Mouse (Mus musculus) brown adipose tissue, adult 24 weeks (tissue): ENCODE results near the gene Frem1. TPM values are rescaled to one million over a fixed set of nuclear protein-coding genes. Genes with fewer than 3 reads are reported as not detected.

ENCODE experiments used
- H3K27ac ChIP-seq: fragments of 200-500 bp; replicated peaks from 2 replicates; pipeline ENCODE4 v1.5.1; 2012; ENCODE audit warnings: low read depth, mild to moderate bottlenecking, low read length
- H3K4me1 ChIP-seq: fragments of 200-500 bp; 2 replicates; pipeline ENCODE4 v1.6.1; 2012; ENCODE audit warnings: low read length, mixed read lengths; ENCODE audit not compliant: control insufficient read depth, insufficient read depth, insufficient read length
- H3K4me3 ChIP-seq: fragments of 200-500 bp; 2 replicates; pipeline ENCODE4 v1.5.1; 2012; ENCODE audit warnings: low read depth, mild to moderate bottlenecking, low read length, moderate library complexity; ENCODE audit not compliant: insufficient read depth
- polyA plus RNA-seq: library from polyadenylated mRNA; stranded (reverse); fragments of >200 nt; gene quantifications from 2 replicates; pipeline ENCODE4 v1.2.4, GENCODE M21; 2012; ENCODE audit not compliant: missing spikeins, insufficient read depth, insufficient read length

Frem1 gene
- polyA plus RNA-seq, 1 experiment = not detected

- Histone ChIP-seq H3K4me3 (no peak overlapping the region), H3K4me1 (peaks cover 3% of the 10 kb centered on the region; the same call in 1 of the 2 replicates), H3K27ac (no peak overlapping the region)
These were observed 171.9 kb downstream of the Frem1 start for GRCm38 (mm10) chr4:82880243-82880642.

DNA sequence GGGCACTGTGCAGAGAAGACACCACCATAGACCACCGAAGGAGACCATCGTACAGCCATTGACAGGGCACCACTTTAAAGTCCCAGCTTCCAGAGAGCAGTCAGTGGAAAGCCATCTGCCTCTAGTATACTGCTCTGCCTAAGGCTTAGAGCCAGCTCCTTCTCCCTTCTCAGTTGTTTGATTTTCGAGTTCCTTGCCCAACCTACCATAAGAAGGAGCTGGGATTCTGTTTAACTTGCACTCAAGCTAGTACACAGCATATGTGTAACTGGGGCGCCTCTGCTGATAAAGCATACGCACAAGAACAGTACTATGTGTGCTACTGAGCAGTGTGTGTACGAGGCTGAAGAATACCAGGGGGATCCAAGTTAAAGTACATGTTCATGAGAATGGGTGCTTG is 173.0 kb downstream of the Frem1 start:
- H3K27ac ChIP-seq = no peak overlapping the region
- H3K4me3 ChIP-seq = no peak overlapping the region
- H3K4me1 ChIP-seq = no peaks in the 10 kb centered on the region

DNA sequence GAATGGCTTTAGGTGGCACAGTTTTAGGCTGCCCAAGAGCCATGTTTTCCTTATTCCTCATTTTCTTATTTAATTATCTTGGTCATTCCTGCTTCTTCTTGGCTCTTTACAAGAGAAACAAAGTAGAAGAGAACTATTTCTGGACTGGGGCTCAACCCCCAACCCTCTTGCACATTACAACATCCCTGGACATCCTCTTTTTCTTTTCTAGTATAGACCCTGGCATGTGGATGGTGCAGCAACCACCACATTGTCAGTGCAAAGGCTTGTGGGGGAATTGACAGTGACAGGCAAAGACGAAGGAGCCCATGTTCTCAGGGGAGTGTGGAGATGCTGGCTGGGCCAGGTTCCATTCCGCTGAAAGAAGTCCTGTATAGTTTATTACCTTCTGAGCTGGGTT is 175.5 kb downstream of the Frem1 start:
- H3K27ac ChIP-seq = no peak overlapping the region
- no peak overlapping the region for H3K4me3 ChIP-seq
- no peaks in the 10 kb centered on the region for H3K4me1 ChIP-seq

GRCm38 (mm10) chr4:82875532-82875931 is 176.6 kb downstream of the Frem1 start:
- Histone ChIP-seq H3K4me1 (no peaks in the 10 kb centered on the region), H3K27ac (no peak overlapping the region), H3K4me3 (no peak overlapping the region)

- Histone ChIP-seq H3K4me3 (no peak overlapping the region), H3K27ac (no peak overlapping the region), H3K4me1 (no peaks in the 10 kb centered on the region)
These were observed 177.3 kb downstream of the Frem1 start for GRCm38 (mm10) chr4:82874791-82875190.

DNA sequence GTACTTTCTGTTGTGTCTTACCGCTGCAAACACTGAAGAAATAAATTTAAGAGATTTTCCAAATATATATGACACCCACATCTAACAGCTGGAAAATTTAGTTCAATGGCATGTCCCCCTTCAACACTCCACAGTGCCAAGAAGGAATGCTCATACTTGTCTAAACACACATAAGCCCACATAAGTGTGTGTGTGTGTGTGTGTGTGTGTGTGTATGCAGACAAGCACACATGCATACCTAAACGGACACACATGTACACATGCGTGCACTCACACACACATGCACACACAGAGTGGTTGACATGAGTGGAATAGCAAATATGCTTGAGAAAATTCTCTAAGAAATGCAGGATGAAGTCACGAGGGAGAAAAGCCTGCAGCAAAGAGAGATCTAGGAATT is 179.6 kb downstream of the Frem1 start:
- Histone ChIP-seq H3K4me1 (no peaks in the 10 kb centered on the region), H3K4me3 (no peak overlapping the region), H3K27ac (no peak overlapping the region)

GRCm38 (mm10) chr4:82872121-82872520 is 180.0 kb downstream of the Frem1 start:
- no peak overlapping the region for H3K27ac ChIP-seq
- H3K4me1 ChIP-seq = no peaks in the 10 kb centered on the region
- no peak overlapping the region for H3K4me3 ChIP-seq

DNA sequence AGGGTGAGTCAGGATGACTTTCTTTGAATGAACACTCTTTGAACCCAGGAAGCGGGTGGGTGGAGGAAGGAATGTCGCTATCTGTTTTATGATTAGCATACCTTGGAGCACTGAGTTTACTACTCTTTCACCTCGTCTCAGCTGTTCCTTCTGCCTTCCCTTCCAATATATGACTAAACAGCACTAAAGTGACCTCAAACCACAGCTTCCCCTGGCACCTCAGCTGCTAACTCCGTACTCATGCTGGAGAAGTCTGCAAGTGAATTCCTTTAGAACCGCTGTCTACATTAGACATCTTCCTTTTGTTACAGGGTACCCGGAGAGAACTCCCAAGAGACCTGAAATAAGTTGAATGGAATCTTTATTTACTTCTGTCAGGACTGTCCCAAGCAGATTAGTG is 181.2 kb downstream of the Frem1 start:
- H3K4me1 ChIP-seq = no peaks in the 10 kb centered on the region
- H3K4me3 ChIP-seq = no peak overlapping the region
- H3K27ac ChIP-seq = no peak overlapping the region

DNA sequence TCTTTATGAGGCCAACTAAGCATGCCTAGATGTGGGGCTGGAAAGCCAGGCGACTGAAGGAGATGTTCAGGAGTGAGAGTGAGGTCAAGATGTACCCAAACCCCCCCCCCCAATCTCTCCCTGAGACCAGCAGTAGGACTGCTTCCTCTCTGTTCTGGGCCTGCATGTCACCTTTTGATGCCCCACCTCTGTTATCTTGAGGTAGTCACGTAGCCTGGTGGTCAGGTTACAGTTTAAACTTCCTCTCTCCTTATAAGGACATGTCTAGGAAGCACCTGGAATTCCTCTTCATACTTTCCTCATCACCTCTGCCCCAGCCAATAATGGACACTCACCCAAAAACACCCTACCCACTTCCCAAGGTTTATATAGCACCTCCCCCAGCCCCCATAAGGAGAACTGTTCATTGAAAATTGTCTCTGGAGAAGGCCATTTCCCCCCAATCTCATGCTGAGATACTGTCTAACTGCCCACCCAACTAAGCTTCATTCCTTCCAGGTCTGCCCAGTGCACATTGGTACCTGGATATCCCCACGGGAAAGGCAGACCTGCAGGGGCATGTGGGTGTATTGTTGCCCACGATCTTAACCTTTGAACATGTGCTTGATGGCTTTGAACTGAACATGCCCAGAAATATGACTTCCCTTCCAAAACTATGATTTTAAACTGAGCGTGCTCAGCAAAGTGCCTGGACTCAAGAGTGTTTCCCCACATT is 184.3 kb downstream of the Frem1 start:
- Histone ChIP-seq H3K4me1 (no peaks in the 10 kb centered on the region), H3K27ac (no peak overlapping the region), H3K4me3 (no peak overlapping the region)

GRCm38 (mm10) chr4:82867111-82867510 is 185.0 kb downstream of the Frem1 start:
- no peak overlapping the region for H3K4me3 ChIP-seq
- no peaks in the 10 kb centered on the region for H3K4me1 ChIP-seq
- H3K27ac ChIP-seq = no peak overlapping the region

DNA sequence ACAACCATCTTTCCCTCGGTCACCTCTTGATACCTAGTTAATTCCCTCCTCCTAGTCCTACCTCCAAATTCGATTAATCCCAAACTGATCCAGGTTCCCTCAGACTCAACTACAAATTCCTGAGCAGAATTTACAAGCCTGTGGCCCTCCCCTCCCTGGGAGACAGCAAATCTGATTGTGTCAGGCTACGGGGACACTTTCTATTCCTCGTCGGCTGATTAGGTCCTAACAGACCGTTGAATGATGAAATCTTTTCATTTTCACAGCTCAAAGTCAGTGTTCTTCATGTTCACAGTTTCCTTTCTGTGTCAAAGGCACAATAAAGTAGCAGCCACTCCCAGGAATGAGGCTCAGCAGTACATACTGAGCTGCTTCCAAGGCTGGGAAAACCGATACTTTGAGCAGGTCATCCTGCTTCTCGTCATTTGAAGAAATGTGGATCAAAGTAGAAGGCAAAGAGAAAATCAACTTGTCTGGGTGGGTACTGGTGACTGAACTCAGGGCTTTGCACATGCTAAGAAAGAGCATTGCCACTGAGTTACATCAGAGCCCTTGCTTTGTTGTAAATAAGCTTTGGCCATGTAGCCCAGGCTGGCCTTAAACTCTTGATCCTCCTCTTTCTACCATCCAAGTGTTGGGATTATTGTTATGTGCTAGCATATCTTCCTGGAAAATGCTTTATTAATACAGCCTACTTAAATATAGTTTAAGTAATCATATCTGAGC is 187.0 kb downstream of the Frem1 start:
- no peak overlapping the region for H3K4me3 ChIP-seq
- no peak overlapping the region for H3K27ac ChIP-seq
- no peaks in the 10 kb centered on the region for H3K4me1 ChIP-seq

DNA sequence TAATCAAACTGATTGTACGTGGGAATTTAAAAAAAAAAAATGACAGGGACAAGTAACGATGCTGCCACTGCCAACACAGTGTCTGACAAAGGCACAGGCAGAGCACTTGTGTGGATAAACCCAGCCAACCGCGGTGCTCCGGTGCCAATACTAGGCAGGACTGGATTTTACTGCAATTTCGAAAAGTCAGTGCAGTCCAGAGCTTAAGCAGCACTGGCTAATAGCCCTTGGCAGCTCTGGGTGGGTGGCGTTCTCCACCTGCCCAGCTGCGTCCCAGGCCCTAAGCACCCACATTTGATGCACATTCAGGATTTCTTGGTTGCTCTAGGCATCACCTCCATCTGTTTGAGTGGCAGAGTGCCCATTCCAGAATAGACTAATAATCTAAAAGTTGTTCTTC is 188.8 kb downstream of the Frem1 start:
- H3K4me1 ChIP-seq = no peaks in the 10 kb centered on the region
- H3K27ac ChIP-seq = no peak overlapping the region
- H3K4me3 ChIP-seq = no peak overlapping the region

- Histone ChIP-seq H3K4me3 (no peak overlapping the region), H3K27ac (no peak overlapping the region), H3K4me1 (no peaks in the 10 kb centered on the region)
These were observed 190.7 kb downstream of the Frem1 start for GRCm38 (mm10) chr4:82861451-82861850.

DNA sequence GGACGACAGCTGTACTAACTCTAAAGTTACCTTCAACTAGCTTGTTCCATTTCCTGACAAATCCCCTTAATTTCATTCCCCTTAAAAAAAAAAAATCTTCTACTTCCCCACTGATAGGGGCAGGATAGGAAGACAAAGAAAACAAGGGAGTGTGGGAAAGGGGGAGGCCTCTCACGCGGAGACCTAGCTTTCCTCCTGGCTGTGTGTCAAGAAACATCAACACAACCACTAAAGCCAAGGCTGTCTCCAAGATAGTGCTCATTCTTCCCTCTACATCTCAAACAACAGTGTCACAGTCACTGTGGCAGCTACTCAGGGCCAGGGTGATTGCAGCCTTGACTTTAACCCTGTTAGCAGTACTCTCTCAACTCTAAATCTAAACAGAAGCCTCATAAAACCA is 191.6 kb downstream of the Frem1 start:
- Histone ChIP-seq H3K4me1 (no peaks in the 10 kb centered on the region), H3K27ac (no peak overlapping the region), H3K4me3 (no peak overlapping the region)

DNA sequence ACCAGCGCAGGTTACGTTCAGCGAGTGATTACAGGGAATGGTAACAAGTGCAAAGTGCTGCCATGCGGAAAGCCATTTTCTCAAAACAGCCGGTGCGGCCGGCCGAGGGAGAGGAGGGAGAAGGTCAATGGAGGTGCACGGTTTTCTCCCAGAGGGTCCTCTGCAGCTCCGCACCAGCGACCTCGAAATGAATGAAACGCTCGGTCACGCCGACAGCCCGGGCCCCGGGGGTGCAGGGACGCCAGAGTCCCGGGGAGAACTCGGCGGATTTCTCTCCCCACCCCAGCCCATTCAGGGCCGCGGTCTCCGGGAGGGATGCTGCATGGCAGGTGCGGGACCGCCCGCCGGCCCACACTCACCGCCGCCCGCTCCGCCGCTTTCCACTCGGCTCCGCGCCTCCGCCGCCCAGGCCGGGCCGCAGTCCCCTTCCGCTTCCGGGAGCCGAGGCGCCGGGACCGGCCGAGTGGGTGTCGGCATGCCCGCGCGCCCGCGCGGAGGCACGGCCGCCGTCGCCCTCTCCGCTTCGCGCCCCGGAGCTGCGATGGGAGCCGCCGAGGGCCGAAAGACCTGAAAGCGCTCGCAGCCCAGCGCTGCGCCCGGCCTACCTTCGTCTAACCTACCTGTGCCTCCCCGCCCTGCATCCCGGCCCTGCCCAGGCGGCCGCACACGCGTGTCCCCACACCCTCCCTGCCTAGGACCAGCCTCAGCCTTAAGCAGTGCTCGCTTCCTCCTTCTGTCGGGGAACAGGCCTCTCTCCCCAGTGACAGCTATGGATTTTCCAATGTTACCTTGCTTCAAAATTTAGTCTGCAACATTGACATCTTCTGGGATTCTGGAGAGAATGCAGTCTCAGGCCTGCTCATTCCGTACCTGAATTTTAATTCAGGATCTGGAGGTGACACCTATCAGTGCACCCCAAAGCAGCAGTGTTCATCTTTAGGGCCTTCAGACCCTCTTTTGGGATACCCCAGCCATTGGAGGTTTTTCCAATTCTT is 192.7 kb downstream of the Frem1 start, which contains the start of gene Zdhhc21:
Gene Zdhhc21 (minus strand): TSS at position 828 of the 995 bp plus-strand sequence.
- Histone ChIP-seq H3K4me1 (no peaks in the 10 kb centered on the region), H3K27ac (no peak within 1 kb of the TSS), H3K4me3 (peak within 1 kb of the TSS; percentile 88)
